Mouse (Mus musculus): ENCODE measurements around the gene Dnmt3c.
"Not testable (repeated sequence)": the region's sequence is repeated elsewhere in the genome, so short reads cannot be mapped to it uniquely, and the experiment has no call there.

The Dnmt3c gene

GRCm38 (mm10) chr2:153696352-153696751 is at the start of gene Dnmt3c:
Gene Dnmt3c (plus strand): TSS chr2:153696652.
- no peak for DNase-seq (ENCODE audit: inconsistent age in 2 of 2, low spot score in 1 of 2)

GRCm38 (mm10) chr2:153648773-153649297 is 47.6 kb upstream of the Dnmt3c start:
- no peak for DNase-seq (ENCODE audit: inconsistent age in 2 of 2, low spot score in 1 of 2)

GRCm38 (mm10) chr2:153649298-153650013 is 47.0 kb upstream of the Dnmt3c start, which contains the start of gene Dnmt3b:
Gene Dnmt3b (plus strand): TSS chr2:153649450.
- DNase-seq (ENCODE audit: inconsistent age in 2 of 2, low spot score in 1 of 2): peak; percentile 71 to 87

GRCm38 (mm10) chr2:153650014-153650687 is 46.3 kb upstream of the Dnmt3c start:
- no peak for DNase-seq (ENCODE audit: inconsistent age in 2 of 2, low spot score in 1 of 2)

GRCm38 (mm10) chr2:153651681-153652080 is 44.8 kb upstream of the Dnmt3c start:
- no peak for DNase-seq (ENCODE audit: inconsistent age in 2 of 2, low spot score in 1 of 2)

- not testable (repeated sequence) for DNase-seq (ENCODE audit: inconsistent age in 2 of 2, low spot score in 1 of 2)
Observed at GRCm38 (mm10) chr2:153657659-153658058, 38.8 kb upstream of the Dnmt3c start.

- DNase-seq (ENCODE audit: inconsistent age in 2 of 2, low spot score in 1 of 2): no peak
Observed at GRCm38 (mm10) chr2:153660616-153661015, 35.8 kb upstream of the Dnmt3c start.

GRCm38 (mm10) chr2:153665401-153665800 is 31.1 kb upstream of the Dnmt3c start:
- no peak for DNase-seq (ENCODE audit: inconsistent age in 2 of 2, low spot score in 1 of 2)

- DNase-seq (ENCODE audit: inconsistent age in 2 of 2, low spot score in 1 of 2): peak in 1 of 2 experiments; percentile 78
Observed at GRCm38 (mm10) chr2:153668754-153669376, 27.6 kb upstream of the Dnmt3c start.

GRCm38 (mm10) chr2:153670111-153670510 is 26.3 kb upstream of the Dnmt3c start:
- peak in 1 of 2 experiments; percentile 41 for DNase-seq (ENCODE audit: inconsistent age in 2 of 2, low spot score in 1 of 2)

- DNase-seq (ENCODE audit: inconsistent age in 2 of 2, low spot score in 1 of 2): no peak
Observed at GRCm38 (mm10) chr2:153672619-153673018, 23.8 kb upstream of the Dnmt3c start.

GRCm38 (mm10) chr2:153675364-153675763 is 21.1 kb upstream of the Dnmt3c start:
- DNase-seq (ENCODE audit: inconsistent age in 2 of 2, low spot score in 1 of 2): not testable (repeated sequence)

- DNase-seq (ENCODE audit: inconsistent age in 2 of 2, low spot score in 1 of 2): no peak
Observed at GRCm38 (mm10) chr2:153676944-153677343, 19.5 kb upstream of the Dnmt3c start.

GRCm38 (mm10) chr2:153677550-153677949 is 18.9 kb upstream of the Dnmt3c start:
- no peak for DNase-seq (ENCODE audit: inconsistent age in 2 of 2, low spot score in 1 of 2)

- no peak for DNase-seq (ENCODE audit: inconsistent age in 2 of 2, low spot score in 1 of 2)
Observed at GRCm38 (mm10) chr2:153679959-153680358, 16.5 kb upstream of the Dnmt3c start.

GRCm38 (mm10) chr2:153693413-153693812 is 3.0 kb upstream of the Dnmt3c start:
- not testable (repeated sequence) for DNase-seq (ENCODE audit: inconsistent age in 2 of 2, low spot score in 1 of 2)

- DNase-seq (ENCODE audit: inconsistent age in 2 of 2, low spot score in 1 of 2): peak; percentile 42 to 78
Observed at GRCm38 (mm10) chr2:153694462-153695085, 1.9 kb upstream of the Dnmt3c start.

GRCm38 (mm10) chr2:153703389-153703788 is 6.9 kb downstream of the Dnmt3c start:
- no peak for DNase-seq (ENCODE audit: inconsistent age in 2 of 2, low spot score in 1 of 2)

GRCm38 (mm10) chr2:153710701-153711330 is 14.4 kb downstream of the Dnmt3c start:
- DNase-seq (ENCODE audit: inconsistent age in 2 of 2, low spot score in 1 of 2): peak; percentile 7 to 58

- no peak for DNase-seq (ENCODE audit: inconsistent age in 2 of 2, low spot score in 1 of 2)
Observed at GRCm38 (mm10) chr2:153712646-153713091, 16.2 kb downstream of the Dnmt3c start.

GRCm38 (mm10) chr2:153713227-153713626 is 16.8 kb downstream of the Dnmt3c start:
- peak; percentile 15 to 73 for DNase-seq (ENCODE audit: inconsistent age in 2 of 2, low spot score in 1 of 2)
